Mouse (Mus musculus): ENCODE results near the gene Tjap1. TPM values are rescaled to one million over a fixed set of nuclear protein-coding genes. Genes with fewer than 3 reads are reported as not detected.

The Tjap1 gene
- polyA plus RNA-seq, 1 experiment: 50.9 TPM

DNA sequence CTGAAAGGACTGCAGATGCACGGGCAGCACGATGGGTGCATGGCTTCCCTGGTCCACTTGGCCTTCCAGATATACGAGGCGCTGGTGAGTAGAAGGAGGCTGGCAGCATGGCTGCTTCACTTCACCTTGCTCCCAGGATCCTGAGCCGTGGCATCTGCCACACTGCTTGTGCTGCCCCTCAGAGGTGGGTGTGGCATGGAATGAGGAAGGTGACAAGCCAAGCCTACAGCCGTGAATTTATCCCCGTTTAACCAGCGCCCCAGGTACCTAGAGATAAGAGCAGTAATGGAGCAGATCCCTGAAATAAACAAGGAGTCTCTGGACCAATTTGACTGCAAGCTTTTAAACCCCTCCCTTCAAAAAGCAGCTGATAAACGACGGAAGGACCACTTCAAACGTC is 41.4 kb downstream of the Tjap1 start:
- no peak overlapping the region for H3ac ChIP-seq (ENCODE audit: control insufficient read depth, insufficient read length)

DNA sequence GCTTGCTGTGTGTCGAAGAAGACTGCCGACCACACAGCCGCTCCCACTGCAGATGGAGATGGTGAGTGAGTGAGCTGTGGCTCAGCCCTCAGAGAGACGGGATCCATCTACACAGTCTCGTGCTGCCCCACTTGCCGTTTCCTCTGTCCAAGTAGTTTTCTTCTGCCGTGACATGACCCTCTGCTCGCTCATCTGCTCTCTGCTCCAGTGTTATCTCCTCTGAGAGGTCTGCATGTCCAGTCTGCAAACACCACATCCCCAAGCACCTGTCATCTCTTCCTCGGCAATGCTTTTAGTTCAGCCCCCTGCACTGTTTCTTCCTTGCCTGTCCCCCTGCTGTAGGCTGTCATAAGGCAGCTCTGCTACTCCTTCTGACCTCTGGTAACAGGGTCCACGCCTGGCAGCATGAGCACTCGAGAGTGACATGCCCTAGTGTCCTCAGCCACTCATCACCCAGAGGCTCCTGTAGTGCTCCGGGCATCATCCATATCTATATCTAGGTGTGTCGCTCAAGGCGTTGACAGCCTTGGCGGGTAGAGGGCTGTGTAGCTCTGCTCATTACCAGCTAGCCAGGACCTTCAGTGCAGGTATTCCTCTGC is 43.2 kb downstream of the Tjap1 start:
- Histone ChIP-seq H3ac (ENCODE audit: control insufficient read depth, insufficient read length) (no peak overlapping the region), H3K79me2 (ENCODE audit: control insufficient read depth, insufficient read depth) (no peaks in the 10 kb centered on the region), H3K4me3 (no peak overlapping the region), H3K36me3 (ENCODE audit: control insufficient read depth, insufficient read depth) (peaks cover 35% of the 10 kb centered on the region), H3K27me3 (ENCODE audit: control insufficient read depth, insufficient read depth, insufficient read length) (no peaks in the 10 kb centered on the region), H3K4me2 (ENCODE audit: low read depth) (no peak overlapping the region)
- TF ChIP-seq TCF3 (IDR thresholded peaks at IDR 0.05; ENCODE audit: insufficient read length, low read depth) (no peak), MAX (IDR thresholded peaks at IDR 0.05; ENCODE audit: low read depth) (no peak), CEBPB (IDR thresholded peaks at IDR 0.05; ENCODE audit: insufficient read depth, poor library complexity, severe bottlenecking) (no peak), POLR2AphosphoS2 (IDR thresholded peaks at IDR 0.05; ENCODE audit: insufficient read length, low read depth) (no peak), E2F4 (IDR thresholded peaks at IDR 0.05; ENCODE audit: insufficient read depth) (no peak), SRF (IDR thresholded peaks at IDR 0.05; ENCODE audit: control insufficient read depth, insufficient read length, low read depth) (no peak), USF1 (IDR thresholded peaks at IDR 0.05; ENCODE audit: low read depth) (no peak), MYOG (IDR thresholded peaks at IDR 0.05; ENCODE audit: control insufficient read depth in 1 of 3, insufficient read depth in 1 of 3, insufficient read length in 2 of 3, low read depth in 2 of 3) (no peak), MYOD1 (IDR thresholded peaks at IDR 0.05; ENCODE audit: control insufficient read depth in 1 of 3, insufficient read length in 2 of 3, low read depth in 2 of 3) (no peak), REST (IDR thresholded peaks at IDR 0.05; ENCODE audit: insufficient read depth, insufficient read length) (no peak), POLR2A (IDR thresholded peaks at IDR 0.05; ENCODE audit: insufficient read length, low read depth) (no peak)

More for the DNA sequence above, 41.4 kb downstream of the Tjap1 start:
- Histone ChIP-seq H3K27me3 (ENCODE audit: control insufficient read depth, insufficient read depth, insufficient read length) (no peaks in the 10 kb centered on the region), H3K4me2 (ENCODE audit: low read depth) (no peak overlapping the region), H3K4me3 (no peak overlapping the region), H3K79me2 (ENCODE audit: control insufficient read depth, insufficient read depth) (peaks cover 8% of the 10 kb centered on the region), H3K36me3 (ENCODE audit: control insufficient read depth, insufficient read depth) (peaks cover 34% of the 10 kb centered on the region)
- TF ChIP-seq POLR2A (IDR thresholded peaks at IDR 0.05; ENCODE audit: insufficient read length, low read depth) (no peak), POLR2AphosphoS2 (IDR thresholded peaks at IDR 0.05; ENCODE audit: insufficient read length, low read depth) (no peak), MAX (IDR thresholded peaks at IDR 0.05; ENCODE audit: low read depth) (no peak), TCF12 (IDR thresholded peaks at IDR 0.05; ENCODE audit: insufficient read depth, poor library complexity, severe bottlenecking) (no peak), REST (IDR thresholded peaks at IDR 0.05; ENCODE audit: insufficient read depth, insufficient read length) (no peak), SRF (IDR thresholded peaks at IDR 0.05; ENCODE audit: control insufficient read depth, insufficient read length, low read depth) (no peak), CEBPB (IDR thresholded peaks at IDR 0.05; ENCODE audit: insufficient read depth, poor library complexity, severe bottlenecking) (no peak), USF1 (IDR thresholded peaks at IDR 0.05; ENCODE audit: low read depth) (no peak), E2F4 (IDR thresholded peaks at IDR 0.05; ENCODE audit: insufficient read depth) (no peak), TCF3 (IDR thresholded peaks at IDR 0.05; ENCODE audit: insufficient read length, low read depth) (no peak), MYOG (IDR thresholded peaks at IDR 0.05; ENCODE audit: control insufficient read depth in 1 of 3, insufficient read depth in 1 of 3, insufficient read length in 2 of 3, low read depth in 2 of 3) (no peak), MYOD1 (IDR thresholded peaks at IDR 0.05; ENCODE audit: control insufficient read depth in 1 of 3, insufficient read length in 2 of 3, low read depth in 2 of 3) (no peak)

DNA sequence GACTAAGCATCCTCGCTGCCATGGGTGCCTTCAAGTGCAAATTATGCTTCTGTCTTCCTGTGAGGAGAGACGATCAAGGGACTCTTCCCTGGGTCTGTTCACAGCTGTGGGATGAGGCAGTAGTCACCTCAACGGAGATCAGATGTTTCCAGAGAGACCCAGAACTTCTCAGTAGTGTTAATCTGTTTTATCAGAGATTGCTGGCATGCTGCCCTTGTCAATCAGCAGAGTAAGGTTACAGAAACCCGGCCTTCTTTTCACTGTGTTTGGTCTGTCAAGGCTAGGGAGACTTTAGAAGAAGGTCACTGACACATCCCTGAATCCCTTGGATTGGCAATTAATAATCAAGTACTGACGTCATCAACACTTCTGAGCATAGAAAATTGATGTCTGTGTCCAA is 45.3 kb downstream of the Tjap1 start:
- Histone ChIP-seq H3K36me3 (ENCODE audit: control insufficient read depth, insufficient read depth) (peaks cover 49% of the 10 kb centered on the region), H3ac (ENCODE audit: control insufficient read depth, insufficient read length) (no peak overlapping the region), H3K4me3 (no peak overlapping the region), H3K27me3 (ENCODE audit: control insufficient read depth, insufficient read depth, insufficient read length) (no peaks in the 10 kb centered on the region), H3K79me2 (ENCODE audit: control insufficient read depth, insufficient read depth) (no peaks in the 10 kb centered on the region), H3K4me2 (ENCODE audit: low read depth) (no peak overlapping the region)
- no peak for TF ChIP-seq CEBPB (IDR thresholded peaks at IDR 0.05; ENCODE audit: insufficient read depth, poor library complexity, severe bottlenecking)
- TF ChIP-seq USF1 (IDR thresholded peaks at IDR 0.05; ENCODE audit: low read depth): no peak
- TF ChIP-seq POLR2AphosphoS2 (IDR thresholded peaks at IDR 0.05; ENCODE audit: insufficient read length, low read depth): no peak
- no peak for TF ChIP-seq MAX (IDR thresholded peaks at IDR 0.05; ENCODE audit: low read depth)
- no peak for TF ChIP-seq POLR2A (IDR thresholded peaks at IDR 0.05; ENCODE audit: insufficient read length, low read depth)
- TF ChIP-seq REST (IDR thresholded peaks at IDR 0.05; ENCODE audit: insufficient read depth, insufficient read length): no peak
- no peak for TF ChIP-seq SRF (IDR thresholded peaks at IDR 0.05; ENCODE audit: control insufficient read depth, insufficient read length, low read depth)
- no peak for TF ChIP-seq MYOD1 (IDR thresholded peaks at IDR 0.05; ENCODE audit: control insufficient read depth in 1 of 3, insufficient read length in 2 of 3, low read depth in 2 of 3)
- no peak for TF ChIP-seq MYOG (IDR thresholded peaks at IDR 0.05; ENCODE audit: control insufficient read depth in 1 of 3, insufficient read depth in 1 of 3, insufficient read length in 2 of 3, low read depth in 2 of 3)
- no peak for TF ChIP-seq TCF3 (IDR thresholded peaks at IDR 0.05; ENCODE audit: insufficient read length, low read depth)

DNA sequence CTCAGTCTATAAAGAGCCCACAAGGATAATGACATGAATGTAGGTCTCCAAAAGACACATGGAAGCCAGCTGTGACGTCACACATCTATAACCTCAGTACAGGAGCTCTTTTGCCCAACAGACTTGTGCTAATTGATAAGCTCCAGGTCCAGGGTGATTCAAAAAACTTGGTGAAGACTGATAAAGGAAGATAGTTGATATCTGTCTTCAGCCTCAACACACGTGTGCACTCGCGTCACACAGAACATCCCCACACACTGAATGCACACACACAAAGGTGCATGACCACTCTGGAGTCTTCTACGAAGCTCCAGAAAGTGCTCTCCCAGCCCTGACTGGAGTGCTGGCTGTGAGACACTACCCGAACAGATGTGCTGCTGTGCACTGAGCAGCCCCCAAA is 45.7 kb downstream of the Tjap1 start:
- Histone ChIP-seq H3K4me3 (no peak overlapping the region), H3K4me2 (ENCODE audit: low read depth) (no peak overlapping the region), H3K79me2 (ENCODE audit: control insufficient read depth, insufficient read depth) (no peaks in the 10 kb centered on the region), H3K36me3 (ENCODE audit: control insufficient read depth, insufficient read depth) (peaks cover 49% of the 10 kb centered on the region), H3K27me3 (ENCODE audit: control insufficient read depth, insufficient read depth, insufficient read length) (no peaks in the 10 kb centered on the region), H3ac (ENCODE audit: control insufficient read depth, insufficient read length) (no peak overlapping the region)
- no peak for TF ChIP-seq TCF12 (IDR thresholded peaks at IDR 0.05; ENCODE audit: insufficient read depth, poor library complexity, severe bottlenecking)
- no peak for TF ChIP-seq TCF3 (IDR thresholded peaks at IDR 0.05; ENCODE audit: insufficient read length, low read depth)
- TF ChIP-seq MYOD1 (IDR thresholded peaks at IDR 0.05; ENCODE audit: control insufficient read depth in 1 of 3, insufficient read length in 2 of 3, low read depth in 2 of 3): no peak
- no peak for TF ChIP-seq USF1 (IDR thresholded peaks at IDR 0.05; ENCODE audit: low read depth)
- no peak for TF ChIP-seq POLR2AphosphoS2 (IDR thresholded peaks at IDR 0.05; ENCODE audit: insufficient read length, low read depth)
- no peak for TF ChIP-seq CEBPB (IDR thresholded peaks at IDR 0.05; ENCODE audit: insufficient read depth, poor library complexity, severe bottlenecking)

Data from myocyte (in vitro differentiated cells).